Mouse (Mus musculus): ENCODE data around the gene Dchs2.

Dchs2 gene

DNA sequence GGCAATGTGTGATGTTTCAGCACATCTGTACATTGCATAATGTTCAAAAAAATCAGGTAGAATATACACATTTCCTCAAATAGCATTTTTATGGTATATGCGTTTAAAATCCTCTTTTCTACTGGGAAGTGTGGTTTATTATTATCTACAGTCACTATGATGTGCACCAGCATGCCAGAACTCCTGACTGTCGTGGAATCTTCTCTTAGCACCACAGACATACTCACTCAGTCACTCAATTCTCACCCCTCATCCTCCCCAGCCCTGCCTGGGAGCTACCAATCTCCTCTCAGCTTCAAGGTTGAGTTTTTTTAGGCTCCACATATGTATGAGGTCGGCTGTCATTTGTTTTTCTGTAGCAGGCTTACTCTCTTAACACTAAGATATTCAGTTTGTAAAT lies 20.8 kb downstream of the Dchs2 start:
- no peak for DNase-seq (ENCODE audit: low read depth in 2 of 2, low spot score in 2 of 2)

DNA sequence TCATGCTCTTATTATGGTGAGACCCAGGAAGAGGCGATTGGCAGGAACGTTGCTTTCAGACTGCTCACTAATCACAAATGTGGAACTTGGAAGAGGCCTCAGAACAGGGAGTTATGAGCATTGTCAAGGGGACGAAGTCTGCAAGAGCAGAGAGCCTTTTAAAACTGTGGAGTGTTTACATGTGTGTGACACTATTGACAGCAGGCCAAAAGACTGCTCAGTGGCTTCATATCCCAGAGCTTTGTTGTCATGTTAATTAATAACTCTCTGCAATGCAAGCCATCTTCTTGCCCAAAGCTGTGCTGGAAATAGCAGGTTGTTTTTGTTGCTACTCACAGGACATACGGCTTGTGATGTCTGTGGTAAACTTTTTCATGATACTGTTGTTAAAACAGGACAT lies 27.9 kb downstream of the Dchs2 start:
- DNase-seq (ENCODE audit: low read depth in 2 of 2, low spot score in 2 of 2) = no peak

DNA sequence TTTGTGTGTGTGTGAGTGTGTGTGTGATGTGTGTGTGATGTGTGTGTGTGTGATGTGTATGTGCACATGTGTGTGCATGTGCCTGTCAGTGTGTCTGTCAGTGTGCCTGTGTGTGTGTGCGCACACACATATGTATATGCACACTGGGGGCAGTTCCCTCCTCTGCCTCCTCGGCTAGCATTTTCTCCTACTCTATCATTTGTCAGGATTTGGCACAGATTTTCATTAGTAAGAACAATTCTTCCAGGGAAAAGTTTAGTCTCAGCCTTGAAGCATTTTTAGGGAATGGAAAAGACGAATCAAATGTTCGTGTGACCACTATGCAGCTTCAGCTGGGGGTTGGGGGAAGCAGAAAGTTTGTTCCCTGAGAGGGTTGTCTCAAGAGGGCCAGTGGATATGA lies 28.4 kb downstream of the Dchs2 start:
- DNase-seq (ENCODE audit: low read depth in 2 of 2, low spot score in 2 of 2) = no peak

DNA sequence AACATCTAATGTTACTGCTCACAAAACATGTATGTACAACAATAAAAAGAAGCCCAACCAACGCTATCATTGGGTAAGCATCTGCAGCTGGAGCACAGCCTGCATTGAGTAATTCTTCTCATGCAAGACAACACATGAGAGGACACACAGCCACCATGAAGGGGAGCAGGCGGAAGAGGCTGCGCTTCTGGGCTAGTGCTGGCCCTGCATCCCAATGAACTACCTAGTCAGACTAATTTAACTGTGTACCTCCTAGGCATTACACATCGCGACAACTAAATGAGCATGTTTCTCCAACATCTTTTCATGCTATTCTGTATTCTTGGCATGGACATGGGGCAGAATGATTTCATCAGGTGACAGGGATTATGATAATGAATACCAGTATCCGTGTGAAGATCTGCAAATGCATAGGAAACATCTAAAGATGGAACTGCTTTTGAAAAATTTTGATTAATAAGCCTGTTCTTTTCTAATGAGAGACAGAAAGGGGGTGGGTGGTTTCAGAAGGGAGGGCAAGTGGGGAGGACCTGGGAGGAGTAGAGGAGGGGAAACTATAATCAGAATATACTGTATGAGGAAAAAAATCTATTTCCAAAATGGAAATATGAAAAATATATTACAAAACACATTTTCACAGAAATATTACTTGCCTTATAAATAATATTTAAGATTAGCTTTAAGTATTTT lies 33.9 kb downstream of the Dchs2 start:
- no peak for DNase-seq (ENCODE audit: low read depth in 2 of 2, low spot score in 2 of 2)

DNA sequence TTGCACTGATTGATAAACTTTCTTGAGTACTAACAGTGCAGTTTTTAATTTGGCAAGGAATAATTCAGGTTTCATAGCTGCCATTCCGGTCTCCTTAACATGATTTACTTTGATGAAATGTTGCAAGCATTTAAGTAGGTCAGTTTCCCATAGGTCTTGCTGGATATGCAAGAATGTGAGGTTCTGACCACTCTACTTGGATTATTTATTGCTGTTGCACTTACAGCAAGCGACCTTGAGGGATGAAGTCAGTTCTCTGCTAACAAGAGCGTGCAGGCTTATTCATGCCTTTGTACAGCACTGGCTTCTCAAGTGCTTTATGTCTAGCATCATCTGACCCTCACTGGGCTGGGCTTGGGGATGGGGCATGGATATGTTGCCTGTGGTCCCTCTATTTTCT lies 35.9 kb downstream of the Dchs2 start:
- no peak for DNase-seq (ENCODE audit: low read depth in 2 of 2, low spot score in 2 of 2)

DNA sequence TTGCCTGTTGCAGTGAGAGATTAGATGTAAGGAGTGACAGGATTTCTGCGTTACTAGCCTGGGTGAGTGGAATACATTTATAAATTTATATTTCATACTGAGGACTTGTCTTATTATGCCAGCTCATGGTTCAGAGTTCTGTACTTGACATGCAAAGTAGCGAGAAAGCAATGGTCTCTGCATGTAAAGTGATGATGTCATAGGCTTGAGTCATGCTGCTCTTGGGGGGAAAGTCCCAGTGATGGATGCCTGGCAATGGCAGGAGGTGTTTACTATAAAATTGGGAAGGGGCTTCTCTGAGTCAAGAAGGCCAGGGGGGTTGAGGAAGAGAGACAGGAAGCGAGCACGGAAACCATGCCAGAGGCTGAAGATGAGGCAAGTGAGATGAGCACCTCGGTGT lies 57.8 kb downstream of the Dchs2 start:
- no peak for DNase-seq (ENCODE audit: low read depth in 2 of 2, low spot score in 2 of 2)

DNA sequence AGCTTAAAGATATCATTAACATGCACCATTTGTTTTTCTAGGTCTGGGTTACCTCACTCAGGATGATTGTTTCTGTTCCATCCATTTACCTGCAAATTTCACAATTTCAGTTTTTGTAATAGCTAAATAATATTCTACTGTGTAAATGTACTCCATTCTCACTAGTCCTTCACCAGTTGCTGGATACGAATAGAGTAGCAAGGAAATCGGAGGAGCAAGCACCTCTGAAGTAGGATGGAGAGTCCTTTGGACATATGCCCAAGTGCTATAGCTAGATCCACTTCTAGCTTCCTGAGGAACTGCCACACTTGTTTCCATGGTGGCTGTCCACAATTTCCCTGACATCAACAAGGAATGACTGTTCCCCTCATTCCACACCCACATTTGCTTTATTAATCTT lies 63.5 kb downstream of the Dchs2 start:
- no peak for DNase-seq (ENCODE audit: low read depth in 2 of 2, low spot score in 2 of 2)

DNA sequence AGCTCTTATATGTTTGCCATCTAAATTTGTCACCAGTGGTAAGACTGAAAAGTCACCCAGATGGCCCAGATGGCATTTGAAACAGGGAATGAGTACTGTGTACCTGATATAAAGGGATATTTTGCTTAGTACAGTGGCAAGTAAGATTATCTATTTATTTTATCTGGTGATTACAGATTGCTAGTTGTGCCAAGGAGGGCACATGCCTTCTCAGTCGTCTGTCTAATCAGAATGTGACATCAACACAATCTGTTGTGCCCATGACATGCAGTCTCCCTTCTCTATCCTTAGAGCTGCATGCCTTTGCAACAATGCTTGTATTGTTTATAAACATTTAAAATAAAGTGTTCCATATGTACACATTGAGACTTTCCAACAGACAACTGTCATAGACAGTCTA lies 64.7 kb downstream of the Dchs2 start:
- no peak for DNase-seq (ENCODE audit: low read depth in 2 of 2, low spot score in 2 of 2)

DNA sequence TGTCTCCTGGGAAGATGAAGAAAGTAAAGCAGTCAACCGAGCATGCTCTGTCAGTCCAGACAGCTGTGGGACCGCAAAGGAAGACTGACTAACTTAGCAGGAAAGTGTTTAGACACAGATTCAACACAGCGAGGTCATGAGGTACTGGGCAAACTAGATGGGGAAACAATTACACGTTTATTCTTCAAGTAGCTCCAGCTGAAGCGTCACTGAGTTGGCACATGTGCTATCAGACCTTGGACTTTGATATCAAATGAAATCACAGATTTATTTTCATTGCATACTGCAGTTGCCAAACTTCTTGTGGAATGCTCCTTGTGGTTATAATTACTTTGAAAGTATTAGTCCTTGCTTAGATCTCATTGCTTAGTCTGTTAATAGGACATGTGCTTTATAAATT lies 67.2 kb downstream of the Dchs2 start:
- no peak for DNase-seq (ENCODE audit: low read depth in 2 of 2, low spot score in 2 of 2)

DNA sequence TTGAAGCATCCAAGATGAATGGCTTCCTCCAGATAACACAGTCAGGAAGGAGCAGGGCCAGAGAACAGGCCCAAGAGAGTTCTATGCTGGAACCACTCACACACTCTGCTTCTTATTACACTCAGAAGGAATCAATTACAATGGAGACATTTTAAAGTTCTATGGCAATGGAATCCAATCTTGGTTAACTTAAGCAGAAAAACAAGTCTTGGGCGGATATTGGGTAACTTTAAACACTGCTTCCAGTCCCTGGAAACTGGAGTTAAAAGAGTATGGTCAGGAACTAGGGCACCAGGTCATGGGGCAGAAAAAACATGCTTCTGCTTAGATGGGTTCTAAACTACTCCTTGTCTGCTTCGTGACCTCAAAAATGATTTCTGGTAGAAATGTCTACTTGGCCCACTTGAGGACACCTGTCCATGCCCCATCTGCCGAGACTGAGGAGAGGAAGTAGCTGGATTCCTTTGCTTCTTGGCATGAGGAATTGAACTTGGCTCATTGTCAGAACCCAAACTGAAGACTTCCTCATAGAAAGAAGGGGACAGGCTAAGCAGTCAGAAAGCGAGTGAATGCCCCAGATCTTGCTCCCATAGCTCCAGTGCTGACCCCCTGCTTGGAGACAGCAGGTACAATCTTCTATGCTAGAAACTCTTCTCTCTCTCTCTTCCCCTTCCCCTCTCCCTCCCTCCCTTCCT lies 73.7 kb downstream of the Dchs2 start:
- no peak for DNase-seq (ENCODE audit: low read depth in 2 of 2, low spot score in 2 of 2)

DNA sequence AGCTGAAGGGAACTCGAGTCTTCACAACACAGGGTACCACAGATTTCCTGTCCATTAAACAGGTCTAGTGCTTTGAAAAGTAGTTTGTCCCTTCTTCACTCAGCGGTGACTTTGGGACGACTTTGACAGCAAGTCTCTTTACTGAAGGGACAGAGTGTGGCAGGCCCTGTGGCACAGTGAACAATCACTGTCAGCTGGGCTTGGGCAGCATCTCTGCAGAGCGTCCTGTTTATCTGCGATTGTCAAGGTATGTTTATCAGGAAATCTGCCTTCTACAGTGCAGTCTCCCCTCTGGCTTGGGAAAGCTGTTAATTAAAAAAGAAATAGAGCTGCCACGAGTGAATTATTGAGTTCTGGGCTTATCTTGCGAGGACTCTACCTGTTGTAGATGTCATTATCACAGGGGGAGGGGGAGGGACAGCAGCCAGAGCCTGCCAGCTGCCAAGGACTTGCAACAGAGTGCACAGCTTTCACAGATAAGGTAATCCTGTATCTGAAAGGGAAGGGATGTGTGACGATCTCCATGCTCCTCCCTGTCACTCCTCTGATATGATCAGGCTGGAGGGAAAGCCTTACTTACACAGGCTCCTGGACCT lies 77.4 kb downstream of the Dchs2 start:
- DNase-seq (ENCODE audit: low read depth in 2 of 2, low spot score in 2 of 2) = no peak

DNA sequence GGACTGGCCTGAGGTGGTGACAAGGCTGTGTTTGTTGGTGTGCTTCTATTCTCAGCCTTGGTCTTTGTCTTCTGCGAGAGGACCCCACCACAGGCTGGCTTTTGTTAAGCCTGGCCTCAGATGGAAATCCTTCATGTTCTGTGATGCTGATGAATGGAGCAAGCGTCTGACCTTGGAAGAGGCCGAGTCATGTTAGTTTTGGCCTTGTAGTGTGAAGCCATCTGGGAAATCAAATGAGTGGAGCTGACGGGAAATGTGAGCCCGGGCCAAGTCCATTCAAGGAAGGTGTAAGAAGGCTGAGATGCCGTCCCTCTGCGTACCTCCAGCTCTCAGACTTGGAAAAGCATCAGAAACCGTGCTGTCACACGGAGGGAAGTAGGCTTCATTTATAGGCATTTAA lies 81.9 kb downstream of the Dchs2 start:
- DNase-seq (ENCODE audit: low read depth in 2 of 2, low spot score in 2 of 2) = no peak

DNA sequence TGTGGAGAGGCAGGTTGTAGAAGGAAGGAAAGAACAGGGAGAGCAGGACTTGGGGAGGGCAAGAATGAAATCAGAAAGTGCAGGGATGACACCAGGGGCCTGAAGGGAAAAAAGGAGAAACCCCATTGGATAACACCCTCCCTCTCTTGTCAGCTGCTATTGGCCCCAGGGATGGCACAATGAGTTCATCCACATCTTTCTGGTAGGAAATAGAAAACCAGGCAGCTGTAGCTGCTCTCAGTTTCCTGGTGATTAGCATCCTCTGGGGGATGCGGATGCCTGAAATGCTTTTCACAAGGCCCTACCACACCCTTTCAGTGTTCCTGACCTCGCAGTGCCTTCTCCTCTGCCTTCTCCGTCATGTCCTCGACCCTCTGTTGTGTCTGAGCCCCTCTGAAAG lies 82.5 kb downstream of the Dchs2 start:
- no peak for DNase-seq (ENCODE audit: low read depth in 2 of 2, low spot score in 2 of 2)

DNA sequence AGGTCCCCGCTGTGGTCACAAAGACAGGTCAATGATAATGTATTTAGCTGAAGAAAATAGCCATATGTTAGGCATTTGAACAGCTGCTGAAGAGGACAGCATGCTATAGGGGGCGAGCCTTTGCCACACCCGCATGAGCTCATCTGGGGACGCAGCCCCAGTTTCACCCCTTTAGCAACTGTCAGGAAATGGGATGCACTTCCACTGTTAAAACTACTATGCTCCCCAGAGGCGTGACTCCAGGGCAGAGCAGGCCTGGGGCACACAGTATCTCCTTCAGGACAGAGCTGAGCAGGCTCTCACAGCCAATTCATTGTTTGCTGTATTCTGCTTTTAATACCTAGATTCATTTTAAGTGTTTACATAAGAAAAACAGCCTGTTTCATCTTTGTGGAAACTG lies 84.2 kb downstream of the Dchs2 start:
- DNase-seq (ENCODE audit: low read depth in 2 of 2, low spot score in 2 of 2) = no peak

DNA sequence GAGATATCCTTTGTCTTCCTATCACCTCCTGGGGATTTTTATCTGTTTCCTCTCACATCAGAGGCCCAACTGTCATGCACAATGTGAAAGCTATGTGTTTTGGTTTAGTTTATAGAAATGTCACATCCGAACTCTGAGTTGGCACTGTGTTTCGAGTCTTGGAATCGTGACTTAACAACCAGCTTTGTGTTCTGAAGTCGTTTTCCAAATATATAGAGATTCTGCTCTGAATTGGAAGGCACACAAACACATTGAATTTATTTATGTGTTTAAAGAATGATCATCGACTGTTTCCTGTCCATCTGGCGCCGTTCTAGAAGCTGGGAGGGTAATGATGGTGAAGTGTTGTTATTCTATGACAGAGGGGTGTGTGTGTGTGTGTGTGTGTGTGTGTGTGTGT lies 84.8 kb downstream of the Dchs2 start:
- DNase-seq (ENCODE audit: low read depth in 2 of 2, low spot score in 2 of 2) = no peak

DNA sequence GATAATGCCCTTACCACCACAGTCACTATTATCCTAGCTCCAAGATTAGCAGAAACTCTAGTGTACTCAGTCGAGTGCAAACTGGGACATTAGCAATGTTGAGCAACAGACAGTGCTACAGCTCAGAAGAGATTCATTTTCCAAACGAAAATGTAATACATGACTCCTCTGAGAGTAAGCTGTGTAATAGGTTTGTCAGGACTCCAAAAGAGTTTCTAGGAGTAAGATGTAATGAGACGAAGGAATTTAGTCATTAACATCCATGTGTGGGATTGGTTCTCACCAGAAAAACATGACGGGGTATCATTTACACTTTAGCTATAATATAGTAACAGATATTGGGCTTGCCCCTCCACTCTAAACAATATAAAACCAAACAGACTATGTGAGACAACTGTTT lies 90.3 kb downstream of the Dchs2 start:
- no peak for DNase-seq (ENCODE audit: low read depth in 2 of 2, low spot score in 2 of 2)

DNA sequence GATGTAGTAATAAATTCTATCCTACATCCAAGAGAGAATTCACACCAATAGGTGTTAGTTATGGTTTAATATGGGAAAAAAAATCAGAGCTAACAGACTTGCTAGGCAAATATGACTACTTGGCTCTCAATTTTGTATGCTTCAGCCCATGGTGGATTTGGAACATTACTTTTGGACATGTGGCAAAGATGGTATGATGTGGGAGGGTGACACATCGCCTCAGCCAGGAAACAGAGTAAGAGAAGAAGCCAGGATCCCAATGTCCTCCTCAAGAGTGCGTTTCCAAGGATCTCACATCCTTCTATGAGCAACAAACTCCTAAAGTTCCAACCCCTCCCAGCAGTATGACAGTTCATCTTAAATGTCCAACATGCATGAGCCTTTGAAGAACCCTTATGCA lies 92.4 kb downstream of the Dchs2 start:
- no peak for DNase-seq (ENCODE audit: low read depth in 2 of 2, low spot score in 2 of 2)

DNA sequence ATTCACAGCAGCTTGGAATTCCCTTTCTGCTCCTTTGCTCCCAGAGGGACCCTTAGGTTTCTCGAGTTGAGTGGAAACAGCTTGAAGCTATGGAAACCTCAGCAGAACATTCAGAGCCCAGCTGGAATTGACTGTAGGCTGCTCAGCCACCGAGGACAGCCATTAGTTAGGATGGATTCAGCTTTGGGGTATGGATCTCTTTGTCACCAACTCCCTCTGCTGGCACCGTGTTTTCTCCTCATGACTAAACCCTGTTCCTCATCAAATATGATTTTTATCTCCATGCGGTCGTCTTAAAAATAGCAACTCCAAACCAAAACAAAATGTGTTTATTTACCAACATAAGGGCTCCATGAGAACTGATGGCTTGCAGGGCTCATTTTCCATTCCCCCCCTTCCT lies 94.4 kb downstream of the Dchs2 start:
- DNase-seq (ENCODE audit: low read depth in 2 of 2, low spot score in 2 of 2) = no peak

DNA sequence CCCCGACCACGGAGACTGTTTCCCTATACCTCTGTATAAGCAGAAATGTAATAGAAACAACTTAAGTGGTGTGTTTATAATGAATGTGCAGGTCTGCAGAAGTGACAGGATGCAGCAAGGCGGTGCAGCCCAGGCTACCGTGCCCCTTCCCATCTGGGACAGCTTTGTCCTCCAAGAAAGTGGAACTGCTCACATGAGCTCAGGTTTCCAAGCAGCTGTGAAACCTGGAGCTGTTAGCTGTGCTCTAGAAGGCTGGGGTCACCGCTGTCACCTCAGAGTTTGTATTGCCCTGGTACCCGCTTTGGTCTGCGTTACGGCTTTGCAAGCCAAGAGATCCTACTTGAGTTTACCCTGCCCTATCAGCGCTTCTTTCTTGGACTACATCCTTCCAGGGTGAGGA lies 100.6 kb downstream of the Dchs2 start:
- no peak for DNase-seq (ENCODE audit: low read depth in 2 of 2, low spot score in 2 of 2)

DNA sequence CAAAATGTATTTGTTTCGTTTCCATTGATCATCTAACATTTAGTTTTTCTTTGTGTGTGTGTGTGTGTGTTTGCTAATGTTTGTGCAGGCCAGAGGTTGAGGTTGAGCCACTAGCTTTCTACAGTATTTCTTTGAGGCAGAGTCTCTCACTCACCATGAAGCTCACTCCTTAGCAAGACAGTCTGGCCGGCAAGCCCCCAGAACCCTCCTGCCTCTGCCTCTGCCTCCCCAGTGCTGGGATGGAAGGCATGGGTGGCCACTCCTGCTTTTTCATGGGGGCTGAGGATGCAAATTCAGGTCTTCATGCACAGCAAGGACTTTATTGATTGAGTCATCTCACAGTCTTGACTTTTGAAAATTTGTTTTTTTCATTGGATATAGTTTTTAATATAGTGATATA lies 102.6 kb downstream of the Dchs2 start:
- no peak for DNase-seq (ENCODE audit: low read depth in 2 of 2, low spot score in 2 of 2)

DNA sequence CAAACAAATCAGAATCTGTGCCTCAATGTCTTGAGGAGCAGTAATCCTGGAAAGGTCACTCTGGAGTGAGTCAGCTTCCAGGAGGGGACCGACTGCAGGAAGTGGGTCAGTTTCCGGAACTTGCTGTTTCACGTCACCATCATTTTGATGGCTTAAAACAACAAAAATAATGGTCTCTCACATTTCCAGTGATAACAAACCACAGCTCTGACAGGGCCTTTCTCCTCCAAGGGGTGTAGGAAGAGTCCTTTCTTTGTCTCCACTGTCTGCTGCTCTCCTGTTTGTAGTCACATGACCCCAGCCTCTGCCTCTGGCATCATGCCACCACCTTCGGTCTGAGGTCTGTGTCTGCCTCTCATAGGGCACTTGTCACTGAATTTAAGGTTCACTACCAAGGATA lies 106.7 kb downstream of the Dchs2 start:
- DNase-seq (ENCODE audit: low read depth in 2 of 2, low spot score in 2 of 2) = no peak

DNA sequence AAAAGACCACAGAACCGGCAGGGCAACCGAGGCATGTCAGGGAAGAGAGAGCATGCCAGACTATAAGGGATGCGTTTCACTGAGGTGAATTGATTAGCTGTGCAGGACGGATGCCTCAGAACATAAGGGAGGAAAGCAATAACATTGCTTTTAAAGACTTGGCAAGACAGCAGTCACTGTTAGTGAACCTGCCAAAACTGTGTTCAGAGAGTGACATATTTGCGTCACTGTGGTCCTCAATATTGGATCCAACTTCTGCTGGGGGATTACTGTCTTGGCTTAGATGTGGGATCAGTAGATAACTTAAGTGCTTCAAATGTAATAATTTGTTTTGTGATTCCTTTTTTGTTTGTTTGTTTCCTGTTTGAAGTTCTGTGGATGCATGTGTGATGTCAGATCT lies 107.3 kb downstream of the Dchs2 start:
- DNase-seq (ENCODE audit: low read depth in 2 of 2, low spot score in 2 of 2) = no peak

DNA sequence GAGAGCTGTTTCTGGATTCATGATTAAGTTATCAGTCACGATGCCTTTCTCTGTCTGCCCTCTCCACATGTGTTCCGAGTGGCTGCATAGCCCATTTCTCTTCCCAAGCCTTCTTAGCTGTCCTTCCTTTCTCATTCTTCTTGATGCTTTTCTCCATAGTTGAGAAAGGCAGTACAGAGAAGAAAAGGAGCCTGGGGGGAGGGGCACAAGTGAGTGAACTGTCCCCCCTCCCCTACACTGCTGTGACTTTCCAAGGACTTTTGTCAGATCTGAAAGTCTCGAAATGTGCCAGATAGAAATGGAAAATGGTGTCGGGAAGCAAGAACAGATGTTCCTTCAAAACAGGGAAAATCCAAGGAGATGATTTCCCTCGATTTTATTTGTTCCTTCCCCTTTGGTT lies 118.8 kb downstream of the Dchs2 start:
- no peak for DNase-seq (ENCODE audit: low read depth in 2 of 2, low spot score in 2 of 2)

Data from CD8-positive naive resting alpha-beta T cell, adult 2 months (primary cell).